Mouse (Mus musculus) bone marrow, adult 2 months (tissue): ENCODE measurements at regions not wholly inside any gene's neighbourhood (a gene's known extent, or its start where the extent isn't known, plus 50 kb on each side); places are given as distances from the start of the nearest gene placed in this dataset.

Experiments used
- H3K27ac ChIP-seq: fragments of 200-500 bp; 2 replicates; pipeline ENCODE4 v1.5.1; 2012; ENCODE audit warnings: low read depth, mild to moderate bottlenecking, control low read depth, inconsistent platforms, low read length; ENCODE audit not compliant: control insufficient read depth, poor library complexity, insufficient read depth
- H3K4me1 ChIP-seq: fragments of 200-500 bp; 2 replicates; pipeline ENCODE4 v1.6.1; 2011; ENCODE audit warnings: low read length; ENCODE audit not compliant: control insufficient read depth, insufficient read depth
- H3K4me3 ChIP-seq: fragments of 200-500 bp; replicated peaks from 2 replicates; pipeline ENCODE3; 2011; ENCODE audit warnings: mild to moderate bottlenecking, low read depth, low read length, control low read depth; ENCODE audit not compliant: control insufficient read depth
- CTCF ChIP-seq: fragments of 200-500 bp; IDR thresholded peaks from 2 replicates; pipeline ENCODE4 v1.5.1; 2011; ENCODE audit warnings: low read length, control low read depth; ENCODE audit not compliant: control insufficient read depth, insufficient read depth
- POLR2A ChIP-seq: fragments of 200-500 bp; IDR thresholded peaks from 2 replicates; pipeline ENCODE4 v1.6.1; 2011; ENCODE audit warnings: low read depth, mild to moderate bottlenecking, control low read depth, low read length, borderline replicate concordance; ENCODE audit not compliant: control insufficient read depth
- whole genome bisulfite sequencing: fragments of 180-500 bp; shearing (Covaris S2); methylation state at CpG from one replicate; pipeline ENCODE4 v1.1.7; 2018; 5-methylcytosine and 5-hydroxymethylcytosine counted together

DNA sequence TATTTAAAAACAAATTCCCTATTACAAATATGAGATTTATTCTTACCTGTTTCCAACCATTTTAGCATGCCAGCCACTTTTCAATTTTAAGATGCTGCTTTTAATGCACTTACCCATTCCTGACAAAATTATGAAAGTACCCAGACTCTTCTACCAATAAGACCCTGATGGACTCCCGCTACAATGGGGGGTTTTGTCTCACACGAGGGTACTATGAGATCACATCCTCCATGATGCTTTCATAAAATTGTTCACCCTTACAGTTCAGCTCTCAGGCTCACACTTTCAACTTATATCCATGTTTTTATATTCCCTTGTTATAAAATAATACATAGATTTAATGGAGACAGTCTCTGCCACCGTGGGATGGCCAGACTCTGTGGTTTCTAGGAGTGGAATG lies 68.1 kb upstream of the Adamts18 start:
- Histone ChIP-seq H3K4me1 (no peaks in the 10 kb centered on the region), H3K27ac (no peak overlapping the region), H3K4me3 (no peak overlapping the region)
- TF ChIP-seq POLR2A (no peak), CTCF (no peak)
- 68% methylated on average over 3 of the region's 3 CpGs for WGBS

DNA sequence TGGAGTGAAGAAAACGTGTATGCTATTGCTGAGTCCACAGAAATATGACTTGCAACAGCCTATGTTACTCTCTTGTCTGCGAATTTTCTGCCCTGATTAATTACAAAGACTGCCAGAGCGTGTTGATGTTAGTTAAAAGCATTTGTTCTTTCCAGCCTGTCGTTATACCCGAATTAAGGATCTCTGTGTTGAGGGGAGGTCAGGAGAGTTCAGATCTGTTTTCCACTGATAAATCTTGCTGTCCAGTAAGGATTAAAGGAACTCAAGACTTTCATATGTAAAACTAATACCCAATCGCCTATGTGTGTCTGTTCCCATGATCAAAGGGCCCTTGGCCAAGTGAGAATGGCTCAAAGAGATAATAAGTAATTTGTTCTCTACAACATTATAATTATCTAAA lies 68.7 kb upstream of the Adamts18 start:
- H3K4me1 ChIP-seq = no peaks in the 10 kb centered on the region
- no peak overlapping the region for H3K4me3 ChIP-seq
- TF ChIP-seq POLR2A (no peak), CTCF (no peak)
- 40% methylated on average over 6 of the region's 6 CpGs for WGBS
- H3K27ac ChIP-seq = no peak overlapping the region

DNA sequence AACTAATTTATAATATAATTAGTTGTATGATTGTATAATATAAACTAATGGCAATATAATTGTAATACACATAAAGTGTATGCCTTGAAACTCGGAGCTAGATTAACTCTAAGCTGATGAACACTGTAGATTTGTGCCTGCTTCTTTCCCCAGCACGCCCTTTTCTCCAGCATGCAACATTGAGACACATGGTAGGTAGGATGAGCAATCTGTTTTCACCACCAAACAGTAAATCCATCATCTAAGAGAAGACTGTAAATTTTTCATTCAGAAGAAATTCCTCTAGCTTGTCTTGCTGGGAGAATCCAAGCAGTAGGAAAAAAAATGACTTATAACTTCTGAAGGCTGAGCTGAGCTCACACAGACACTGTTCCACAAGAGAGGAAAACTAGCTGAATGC lies 71.8 kb upstream of the Adamts18 start:
- no peak for TF ChIP-seq CTCF
- TF ChIP-seq POLR2A = no peak
- no peaks in the 10 kb centered on the region for H3K4me1 ChIP-seq
- 53% methylated on average over 2 of the region's 2 CpGs for WGBS
- no peak overlapping the region for H3K27ac ChIP-seq
- no peak overlapping the region for H3K4me3 ChIP-seq

DNA sequence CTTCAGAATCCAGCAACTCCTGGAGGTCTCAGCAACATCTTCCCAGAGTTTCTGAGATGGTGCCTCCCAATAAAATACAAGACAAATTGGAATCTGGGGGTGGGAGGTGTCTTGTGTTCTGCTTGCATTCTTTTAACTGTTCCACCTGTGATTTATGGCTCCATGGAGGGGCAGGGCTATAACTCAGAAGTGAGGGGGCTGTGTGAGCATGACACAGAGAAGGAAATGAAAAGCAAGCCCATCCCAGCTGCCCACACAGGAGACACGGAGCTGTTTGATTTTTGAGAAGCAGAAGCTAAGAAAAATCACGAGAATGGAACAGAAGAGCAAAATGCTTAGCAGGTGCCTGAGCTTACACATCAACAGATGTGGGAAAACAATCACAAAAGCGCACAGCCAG lies 74.8 kb upstream of the Adamts18 start:
- TF ChIP-seq CTCF (no peak), POLR2A (no peak)
- Histone ChIP-seq H3K4me1 (no peaks in the 10 kb centered on the region), H3K27ac (no peak overlapping the region), H3K4me3 (no peak overlapping the region)
- 29% methylated on average over 3 of the region's 3 CpGs for WGBS

DNA sequence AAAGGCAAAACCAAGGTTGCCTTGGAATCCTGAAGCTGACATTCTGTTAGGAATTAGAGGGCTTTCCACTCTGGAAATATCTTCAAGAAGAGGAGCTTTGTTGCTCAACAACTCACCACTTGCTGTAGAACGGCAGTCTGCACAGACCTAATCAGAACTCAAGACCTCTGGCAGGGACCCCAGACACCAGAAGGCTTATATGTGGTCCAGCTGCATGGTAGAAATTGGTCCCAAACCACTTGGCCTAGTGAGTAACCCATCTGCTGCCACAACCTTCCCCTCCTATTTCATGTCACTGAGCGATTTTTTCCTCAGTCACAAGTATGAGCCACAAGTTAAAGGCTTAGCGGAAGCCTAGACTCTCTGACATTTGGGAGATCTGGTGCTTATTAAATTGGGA lies 105.2 kb upstream of the Adamts18 start:
- 79% methylated on average over 3 of the region's 3 CpGs for WGBS
- no peak for TF ChIP-seq POLR2A
- TF ChIP-seq CTCF = no peak
- Histone ChIP-seq H3K4me1 (no peaks in the 10 kb centered on the region), H3K27ac (no peak overlapping the region), H3K4me3 (no peak overlapping the region)

DNA sequence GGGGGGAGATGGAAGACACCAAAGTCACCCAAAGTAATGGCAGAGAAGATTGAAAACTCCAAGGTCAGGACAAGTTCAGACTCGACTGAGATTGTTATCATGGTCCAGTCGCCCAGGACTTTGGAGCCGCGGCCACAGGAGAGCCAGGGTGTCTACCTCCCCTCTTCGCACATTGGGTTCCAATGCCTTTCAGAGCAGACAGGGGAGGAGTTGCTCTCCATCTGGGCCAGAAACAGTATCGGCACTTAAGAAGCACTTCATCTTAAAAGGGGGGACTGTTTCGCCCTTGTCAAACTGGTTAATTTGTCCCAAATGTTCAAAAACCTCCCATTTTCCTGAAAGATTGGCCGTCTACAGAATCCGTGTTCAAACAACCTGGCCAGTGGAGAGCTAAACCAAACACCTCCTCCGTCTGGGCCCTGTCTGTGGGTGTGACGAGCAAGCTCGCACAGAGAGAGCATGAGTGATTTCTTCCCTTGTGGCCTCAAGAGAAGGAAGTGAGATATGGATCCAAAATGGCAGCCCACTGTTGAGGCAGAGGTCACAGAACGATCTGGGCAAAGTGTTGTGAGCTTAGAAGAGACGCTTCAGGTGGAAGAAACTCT lies 108.0 kb upstream of the Adamts18 start:
- no peak for TF ChIP-seq POLR2A
- no peak for TF ChIP-seq CTCF
- no peaks in the 10 kb centered on the region for H3K4me1 ChIP-seq
- H3K4me3 ChIP-seq = no peak overlapping the region
- 73% methylated on average over 14 of the region's 14 CpGs for WGBS
- no peak overlapping the region for H3K27ac ChIP-seq

DNA sequence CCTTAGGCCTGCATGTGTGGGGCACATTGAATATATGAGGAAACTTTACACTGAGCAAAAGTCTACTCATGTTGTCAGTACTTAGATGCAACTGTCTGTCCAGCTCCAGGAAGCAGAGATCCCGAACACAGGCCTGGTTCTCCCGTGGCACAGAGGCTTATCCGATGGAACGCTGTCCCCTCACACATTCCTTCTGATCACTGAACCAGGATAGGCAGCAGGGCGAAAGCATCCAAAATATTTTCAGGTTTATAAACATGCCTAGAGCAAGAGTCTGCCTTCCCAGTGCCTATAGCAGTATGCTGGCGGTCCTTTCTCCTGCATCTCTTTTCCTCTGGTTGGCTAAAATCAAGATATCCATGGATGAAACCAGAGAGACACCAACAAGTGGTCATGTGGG lies 109.3 kb upstream of the Adamts18 start:
- no peak overlapping the region for H3K4me3 ChIP-seq
- TF ChIP-seq POLR2A (no peak), CTCF (no peak)
- WGBS = 78% methylated on average over 6 of the region's 6 CpGs
- no peak overlapping the region for H3K27ac ChIP-seq
- no peaks in the 10 kb centered on the region for H3K4me1 ChIP-seq

DNA sequence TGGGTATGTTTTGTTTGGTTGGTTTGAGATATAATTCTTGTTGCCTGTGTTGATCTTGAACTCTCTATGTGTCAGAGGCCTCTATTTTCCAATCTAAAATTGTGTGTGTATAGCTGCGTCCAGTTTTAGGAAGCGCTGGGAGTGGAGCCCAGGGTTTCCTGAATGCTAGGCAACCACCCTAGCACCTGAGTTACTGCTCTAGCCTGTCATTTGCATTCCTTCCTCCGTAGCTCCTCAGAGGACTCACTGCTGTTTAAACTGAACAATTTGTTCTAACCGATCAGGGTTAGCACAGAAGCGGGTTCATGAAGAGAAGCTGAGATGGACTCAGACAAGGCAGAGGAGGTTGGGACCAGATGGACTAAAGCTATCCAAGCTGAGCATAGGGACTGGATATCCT lies 127.3 kb upstream of the Adamts18 start:
- WGBS = 78% methylated on average over 5 of the region's 5 CpGs
- H3K4me1 ChIP-seq = no peaks in the 10 kb centered on the region
- no peak overlapping the region for H3K4me3 ChIP-seq
- H3K27ac ChIP-seq = no peak overlapping the region
- TF ChIP-seq CTCF (no peak), POLR2A (no peak)

DNA sequence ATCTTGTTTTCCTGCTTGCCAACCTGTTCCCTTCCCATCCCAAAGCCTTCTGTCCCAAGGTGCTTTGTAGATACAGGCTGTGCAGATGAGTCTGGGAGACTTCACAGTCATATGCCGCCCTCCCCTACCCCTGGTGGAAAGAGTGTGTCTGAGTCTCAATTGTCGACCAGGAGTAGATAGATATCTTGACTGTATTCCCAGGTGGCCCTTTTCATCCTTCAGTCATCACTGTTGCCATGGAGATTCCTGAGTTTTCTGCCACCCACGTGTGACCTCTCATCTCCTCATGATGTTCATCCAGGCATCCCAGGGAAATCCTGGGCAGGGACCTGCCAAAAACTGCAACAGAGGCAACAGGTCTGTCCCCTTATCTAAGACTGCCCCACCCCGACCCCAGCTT lies 128.1 kb upstream of the Adamts18 start:
- H3K4me1 ChIP-seq = no peaks in the 10 kb centered on the region
- WGBS = 56% methylated on average over 4 of the region's 4 CpGs
- no peak overlapping the region for H3K27ac ChIP-seq
- H3K4me3 ChIP-seq = no peak overlapping the region
- TF ChIP-seq CTCF (no peak), POLR2A (no peak)

DNA sequence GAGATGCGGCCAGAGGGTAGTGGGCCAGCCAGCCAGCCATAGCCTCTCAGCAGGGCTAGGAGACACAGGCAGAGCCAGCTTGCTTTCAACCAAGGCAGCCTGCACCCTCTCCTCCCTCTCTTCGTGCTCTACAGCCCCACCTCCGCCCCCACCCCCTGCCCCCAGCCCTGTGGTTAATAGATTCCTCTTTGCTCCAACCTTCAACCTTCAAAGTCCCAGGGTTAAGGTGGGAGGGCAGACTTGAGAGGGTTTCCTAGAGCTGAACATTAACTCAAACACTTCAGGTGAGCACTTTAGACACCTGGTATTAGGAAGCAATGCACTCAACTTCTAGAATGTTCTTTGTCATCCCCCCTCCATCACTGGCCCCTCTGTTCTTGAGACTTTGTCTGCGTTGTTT lies 128.5 kb upstream of the Adamts18 start:
- 53% methylated on average over 4 of the region's 4 CpGs for WGBS
- Histone ChIP-seq H3K27ac (no peak overlapping the region), H3K4me1 (no peaks in the 10 kb centered on the region), H3K4me3 (no peak overlapping the region)
- TF ChIP-seq CTCF (no peak), POLR2A (no peak)
